Mouse (Mus musculus) heart, postnatal 0 days (tissue): ENCODE data around the gene Eps8. TPM values are rescaled to one million over a fixed set of nuclear protein-coding genes. Genes with fewer than 3 reads are reported as not detected.

Experiments
- ATAC-seq: fragments of 200-750 bp; cut with Nextera tagmentation; 2 replicates; pipeline ENCODE4 v1.8.0; 2017; ENCODE audit warnings: low read depth, moderate number of reproducible peaks, moderate library complexity; ENCODE audit not compliant: insufficient read depth
- DNase-seq: peaks from one replicate; pipeline ENCODE4 v3.0.0-alpha.2; 2016; ENCODE audit warnings: low spot score
- H3K27ac ChIP-seq: fragments of 300-500 bp; sonication (generic); 2 replicates; pipeline ENCODE4 v1.5.1; 2014; ENCODE audit warnings: low read depth, mild to moderate bottlenecking
- H3K27me3 ChIP-seq: fragments of 300-500 bp; sonication (generic); 2 replicates; pipeline ENCODE4 v1.6.1; 2014; ENCODE audit warnings: low read length, mixed read lengths; ENCODE audit not compliant: control insufficient read depth, insufficient read depth
- H3K36me3 ChIP-seq: fragments of 300-500 bp; sonication (generic); replicated peaks from 2 replicates; pipeline ENCODE4 v1.6.1; 2014; ENCODE audit warnings: low read length, mixed read lengths; ENCODE audit not compliant: control insufficient read depth, insufficient read depth
- H3K4me1 ChIP-seq: fragments of 300-500 bp; sonication (generic); 2 replicates; pipeline ENCODE4 v1.6.1; 2014; ENCODE audit warnings: antibody characterized with exemption; ENCODE audit not compliant: control insufficient read depth, insufficient read depth
- H3K4me2 ChIP-seq: fragments of 300-500 bp; sonication (generic); 2 replicates; pipeline ENCODE4 v1.6.1; 2014; ENCODE audit warnings: low read depth, mild to moderate bottlenecking, low read length, moderate library complexity
- H3K4me3 ChIP-seq: fragments of 300-500 bp; sonication (generic); 2 replicates; pipeline ENCODE4 v1.5.1; 2014; ENCODE audit warnings: low read depth, low read length
- H3K9ac ChIP-seq: fragments of 300-500 bp; sonication (generic); replicated peaks from 2 replicates; pipeline ENCODE4 v1.6.1; 2014; ENCODE audit warnings: low read depth, low read length, mixed read lengths
- H3K9me3 ChIP-seq: fragments of 300-500 bp; sonication (generic); replicated peaks from 2 replicates; pipeline ENCODE4 v1.6.1; 2016; ENCODE audit warnings: low read length; ENCODE audit not compliant: control insufficient read depth
- CTCF ChIP-seq: IDR thresholded peaks from 2 replicates; pipeline ENCODE4 v1.5.1; 2016; ENCODE audit warnings: antibody characterized with exemption, control low read depth, low read depth
- EP300 ChIP-seq: IDR thresholded peaks from 2 replicates; pipeline ENCODE4 v1.6.1; 2016; ENCODE audit warnings: antibody characterized with exemption, low read depth
- WGBS: fragments of 180-500 bp; shearing (Covaris S2); extraction: QIAGEN DNeasy Blood & Tissue Kit; methylation state at CpG from one replicate; pipeline ENCODE4 v1.1.7; 2014; 5-methylcytosine and 5-hydroxymethylcytosine counted together
- polyA plus RNA-seq: library from polyadenylated mRNA; unstranded; fragments of >200 nt; fragmentation: Nextera tagmentation; extraction: Ambion mirVana; gene quantifications from 2 replicates; pipeline ENCODE4 v1.2.1, GENCODE M21; 2015
- total RNA-seq: library from RNA; depleted of rRNA; stranded (reverse); fragments of >200 nt; gene quantifications from 2 replicates; pipeline ENCODE4 v1.2.3, GENCODE M21; 2014; ENCODE audit warnings: low replicate concordance

Gene Eps8
- total and polyA plus RNA-seq, 2 experiments from 2014 or later, result 15.1 to 24.4 TPM

- WGBS, result 39% methylated on average over 4 of the region's 4 CpGs
Observed at GRCm38 (mm10) chr6:137633626-137634025, 21.1 kb downstream of the Eps8 start.

DNA sequence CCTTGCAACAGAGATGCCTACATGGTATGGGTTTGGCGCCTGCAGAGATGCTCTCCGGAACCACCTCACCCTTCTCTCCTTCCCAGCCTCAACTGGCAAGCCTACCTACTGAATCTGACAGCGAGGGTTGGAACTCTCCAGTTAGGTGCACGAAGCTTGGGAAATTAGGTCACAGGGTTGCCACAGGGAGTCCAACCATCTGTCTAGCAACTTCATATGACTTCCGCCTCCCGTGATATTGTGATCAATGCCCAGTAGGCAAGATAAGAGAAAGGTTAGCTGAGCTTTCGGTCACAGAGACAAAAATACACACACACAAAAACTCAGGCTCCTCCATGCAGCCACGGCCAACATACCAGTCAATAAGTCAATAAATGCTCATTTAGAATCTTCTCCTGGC, 21.6 kb downstream of the Eps8 start:
- Histone ChIP-seq H3K4me1 (peaks cover 8% of the 10 kb centered on the region; the same call in 1 of the 2 replicates), H3K27ac (no peak overlapping the region), H3K4me3 (no peak overlapping the region), H3K4me2 (no peak overlapping the region), H3K9me3 (no peaks in the 10 kb centered on the region), H3K27me3 (no peaks in the 10 kb centered on the region), H3K36me3 (no peaks in the 10 kb centered on the region), H3K9ac (no peak overlapping the region)
- ATAC-seq (no peak), DNase-seq (no peak)
- WGBS, result 73% methylated on average over 8 of the region's 8 CpGs
- TF ChIP-seq CTCF, result no peak
- no peak for TF ChIP-seq EP300

More at GRCm38 (mm10) chr6:137633626-137634025, 21.1 kb downstream of the Eps8 start:
- Histone ChIP-seq H3K4me1 (peaks cover 8% of the 10 kb centered on the region; the same call in 1 of the 2 replicates), H3K27me3 (no peaks in the 10 kb centered on the region), H3K27ac (no peak overlapping the region), H3K36me3 (no peaks in the 10 kb centered on the region), H3K4me2 (no peak overlapping the region), H3K9ac (no peak overlapping the region), H3K9me3 (no peaks in the 10 kb centered on the region), H3K4me3 (no peak overlapping the region)
- ATAC-seq (no peak), DNase-seq (no peak)
- TF ChIP-seq CTCF (no peak), EP300 (no peak)

- Histone ChIP-seq H3K4me3 (no peak overlapping the region), H3K27me3 (no peaks in the 10 kb centered on the region), H3K9me3 (no peaks in the 10 kb centered on the region), H3K36me3 (no peaks in the 10 kb centered on the region), H3K27ac (no peak overlapping the region), H3K4me2 (no peak overlapping the region), H3K9ac (no peak overlapping the region), H3K4me1 (peaks cover 8% of the 10 kb centered on the region; the same call in 1 of the 2 replicates)
- DNase-seq, result no peak
- WGBS, result 54% methylated on average over 13 of the region's 13 CpGs
- no peak for ATAC-seq
- no peak for TF ChIP-seq EP300
- no peak for TF ChIP-seq CTCF
Observed at GRCm38 (mm10) chr6:137630387-137630786, 24.3 kb downstream of the Eps8 start.

- Histone ChIP-seq H3K27ac (no peak overlapping the region), H3K9me3 (no peaks in the 10 kb centered on the region), H3K4me3 (no peak overlapping the region), H3K4me1 (peaks cover 8% of the 10 kb centered on the region; the same call in 1 of the 2 replicates), H3K36me3 (no peaks in the 10 kb centered on the region), H3K9ac (no peak overlapping the region), H3K27me3 (no peaks in the 10 kb centered on the region), H3K4me2 (no peak overlapping the region)
- 53% methylated on average over 13 of the region's 13 CpGs for WGBS
- DNase-seq (no peak), ATAC-seq (no peak)
- TF ChIP-seq EP300 (no peak), CTCF (no peak)
Observed at GRCm38 (mm10) chr6:137629603-137630231, 25.0 kb downstream of the Eps8 start.

- H3K36me3 ChIP-seq, result no peaks in the 10 kb centered on the region
- no peak overlapping the region for H3K27ac ChIP-seq
- peaks cover 8% of the 10 kb centered on the region; the same call in 1 of the 2 replicates for H3K4me1 ChIP-seq
- H3K4me2 ChIP-seq, result no peak overlapping the region
- no peak for ATAC-seq
- no peak for DNase-seq
- H3K4me3 ChIP-seq, result no peak overlapping the region
- H3K27me3 ChIP-seq, result no peaks in the 10 kb centered on the region
- H3K9ac ChIP-seq, result no peak overlapping the region
- H3K9me3 ChIP-seq, result no peaks in the 10 kb centered on the region
- WGBS, result 74% methylated on average over 6 of the region's 6 CpGs
- no peak for TF ChIP-seq EP300
- no peak for TF ChIP-seq CTCF
Observed at GRCm38 (mm10) chr6:137628715-137629114, 26.0 kb downstream of the Eps8 start.

- ATAC-seq (no peak), DNase-seq (no peak)
- Histone ChIP-seq H3K4me3 (no peak overlapping the region), H3K9me3 (no peaks in the 10 kb centered on the region), H3K36me3 (no peaks in the 10 kb centered on the region), H3K27me3 (no peaks in the 10 kb centered on the region), H3K4me2 (no peak overlapping the region), H3K27ac (no peak overlapping the region), H3K4me1 (no peaks in the 10 kb centered on the region), H3K9ac (no peak overlapping the region)
- WGBS, result 58% methylated on average over 2 of the region's 2 CpGs
- TF ChIP-seq EP300 (no peak), CTCF (no peak)
Observed at GRCm38 (mm10) chr6:137621021-137621420, 33.7 kb downstream of the Eps8 start.
